Mouse (Mus musculus) heart, adult 18-20 months (tissue): Measurements from ENCODE around the gene Atp6v0d1. TPM values are rescaled to one million over a fixed set of nuclear protein-coding genes. Genes with fewer than 3 reads are reported as not detected.

Source experiments
- DNase-seq, 2 experiments: peaks; one replicate each; pipeline ENCODE4 v3.0.0; 2021 to 2022; ENCODE audit warnings: mixed read lengths in 1 of 2
- total RNA-seq, 2 experiments: library from RNA; stranded (reverse); gene quantifications; 2 replicates each; pipeline ENCODE4 v1.2.3; 2021

Atp6v0d1 gene
- total RNA-seq, 2 experiments from 2014 or later = 50.4 to 53.2 TPM

DNA sequence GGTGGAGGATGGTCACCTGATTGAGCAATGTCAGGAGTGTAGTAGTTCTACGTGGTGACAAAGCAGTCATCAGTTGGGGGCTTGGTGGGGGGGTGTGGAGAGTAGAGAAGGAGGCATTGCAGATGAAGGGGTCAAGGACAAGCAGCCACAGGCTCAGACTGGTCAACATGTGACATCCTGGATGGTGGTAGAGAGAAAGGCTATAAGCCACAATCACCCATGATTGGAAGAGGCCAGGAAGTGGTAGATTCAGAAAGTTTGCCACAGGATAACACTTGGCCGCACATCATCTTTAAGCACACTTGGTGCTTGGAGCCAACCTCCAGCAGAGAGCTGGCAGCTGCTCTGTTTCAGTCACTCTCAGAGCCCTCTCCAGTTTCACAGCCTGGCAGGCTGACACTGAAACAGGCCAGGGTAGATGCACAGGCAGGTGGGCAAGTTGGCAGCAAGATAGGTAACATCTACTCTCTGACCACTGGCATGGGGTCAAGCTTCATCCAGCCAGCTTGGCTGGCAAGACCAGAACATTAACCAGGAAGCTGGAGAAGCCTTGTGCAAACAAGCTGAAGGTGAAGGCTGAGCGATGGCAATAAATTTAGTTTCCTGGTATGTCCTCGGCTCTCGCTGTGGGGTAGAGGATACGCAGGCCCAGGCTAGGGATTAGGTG lies 28.7 kb downstream of the Atp6v0d1 start:
- DNase-seq = peak; percentile 27 to 63

DNA sequence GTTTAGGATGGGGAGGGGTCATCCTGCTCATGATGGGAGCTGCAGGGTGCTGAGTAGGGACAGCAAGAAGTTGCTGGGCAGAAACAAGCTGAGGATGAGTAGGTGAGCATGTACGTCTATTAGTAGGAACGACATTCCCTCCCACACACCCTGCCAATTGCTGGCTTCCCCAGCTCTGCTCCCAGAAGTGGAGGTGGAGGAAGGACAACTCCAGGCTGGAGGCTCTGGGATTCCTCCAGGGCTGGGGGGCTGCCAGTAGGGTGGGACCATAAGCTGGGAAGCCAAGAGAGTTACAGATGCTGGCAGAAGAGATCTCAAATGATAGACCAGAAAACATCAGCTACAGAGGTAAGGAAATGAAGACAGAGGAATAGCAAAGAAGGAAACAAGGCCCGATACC lies 29.3 kb downstream of the Atp6v0d1 start:
- DNase-seq = no peak

DNA sequence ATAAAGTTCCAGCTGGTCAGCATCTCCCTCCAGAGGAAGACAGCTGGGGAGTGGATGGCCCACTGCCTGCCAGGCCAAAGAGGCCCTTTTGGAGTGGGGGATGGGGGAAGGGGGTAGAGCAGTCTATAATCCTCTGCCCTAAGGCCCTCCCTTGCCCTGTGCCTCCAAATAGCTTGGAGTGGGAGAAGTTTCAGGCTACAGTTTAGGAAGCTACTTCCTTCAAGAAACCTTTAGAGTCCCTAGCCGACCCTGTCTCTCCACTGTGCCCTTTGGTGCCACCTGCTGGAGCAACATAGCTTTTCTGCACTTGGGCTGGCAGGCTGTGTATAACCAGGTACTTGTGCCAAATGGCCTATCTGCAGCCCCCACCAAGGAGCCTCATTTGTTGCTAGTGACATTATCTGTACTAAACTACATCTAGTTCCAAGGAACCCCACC lies 31.9 kb downstream of the Atp6v0d1 start:
- DNase-seq = peak; percentile 73 to 90

DNA sequence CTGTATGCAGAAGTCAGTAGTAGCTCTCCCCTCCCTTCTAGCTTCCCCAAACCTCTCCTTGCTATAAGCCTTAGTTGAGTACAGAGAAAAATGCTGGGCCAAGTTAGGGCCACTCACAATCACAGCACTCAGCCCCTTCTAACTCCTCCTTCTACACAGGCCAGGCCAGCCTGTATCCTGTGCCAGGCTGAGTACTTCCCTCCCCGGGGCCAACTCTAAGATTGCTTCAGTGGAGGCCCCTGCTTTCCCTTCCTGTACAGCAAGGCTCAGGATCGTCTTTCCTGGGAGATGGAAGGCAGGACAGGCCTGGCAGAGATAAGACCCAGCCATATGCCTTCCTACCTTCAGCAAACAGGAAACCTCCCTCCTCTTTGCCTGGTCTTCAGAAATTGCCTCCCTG lies 32.4 kb downstream of the Atp6v0d1 start:
- DNase-seq = peak; percentile 27 to 34

DNA sequence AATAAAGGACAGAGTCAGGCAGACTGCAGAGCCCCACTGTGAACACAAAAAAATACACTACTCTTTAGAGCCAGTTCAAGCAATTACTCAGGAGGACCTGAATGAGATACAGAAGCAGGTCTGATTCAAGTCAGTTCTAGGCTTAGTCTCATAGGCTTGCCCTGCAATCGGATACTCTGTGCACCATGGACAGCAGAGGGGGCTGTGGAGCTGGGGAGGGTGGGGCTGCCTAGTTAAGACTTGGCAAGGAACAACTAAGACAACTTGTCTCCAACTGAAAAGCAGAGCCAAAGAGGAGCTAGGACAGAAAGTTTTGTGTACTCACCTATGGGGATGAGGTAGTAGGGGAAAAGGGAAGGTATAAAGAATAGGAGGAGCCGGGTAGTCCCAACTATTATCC lies 34.1 kb downstream of the Atp6v0d1 start:
- DNase-seq = peak; percentile 55 to 86

DNA sequence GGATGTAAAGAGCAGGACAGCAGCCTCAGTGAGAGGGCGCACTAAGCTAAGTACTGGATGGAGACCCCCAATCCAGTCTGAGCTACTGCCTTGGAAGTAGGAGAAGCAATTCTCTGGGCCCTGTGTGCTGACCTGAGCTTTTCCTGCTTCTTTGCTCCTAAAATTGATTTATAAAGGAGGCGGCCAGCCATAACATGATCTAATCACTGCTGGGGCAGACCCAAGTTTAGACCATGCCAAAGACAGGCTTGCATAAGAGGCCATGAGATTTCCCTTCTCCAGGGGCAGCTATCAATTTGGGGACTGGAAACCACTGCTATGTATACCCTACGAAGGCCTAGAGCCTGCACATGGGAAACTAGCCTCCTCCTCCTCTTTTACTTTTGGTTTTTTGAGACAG lies 36.6 kb downstream of the Atp6v0d1 start:
- peak in 1 of 2 experiments; percentile 56 for DNase-seq

DNA sequence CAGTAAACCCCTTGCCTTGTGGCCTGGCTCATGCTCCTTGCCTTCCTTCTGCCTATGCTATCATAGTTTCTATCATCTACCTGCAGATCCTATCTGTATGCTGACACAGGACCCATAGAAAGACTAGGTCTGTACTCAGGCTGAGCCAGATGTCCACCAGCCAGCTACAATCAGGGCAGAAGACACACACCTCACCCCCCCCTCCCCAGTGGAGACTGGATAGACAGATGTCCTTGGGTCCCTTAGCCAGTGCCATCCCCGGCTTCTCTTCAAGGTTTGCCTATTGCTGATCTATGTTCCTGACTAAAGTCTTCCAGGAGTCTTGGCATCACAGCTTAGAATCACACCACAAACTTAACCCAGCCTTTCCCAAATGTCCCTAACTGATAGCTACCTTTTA lies 37.6 kb downstream of the Atp6v0d1 start:
- DNase-seq = no peak

DNA sequence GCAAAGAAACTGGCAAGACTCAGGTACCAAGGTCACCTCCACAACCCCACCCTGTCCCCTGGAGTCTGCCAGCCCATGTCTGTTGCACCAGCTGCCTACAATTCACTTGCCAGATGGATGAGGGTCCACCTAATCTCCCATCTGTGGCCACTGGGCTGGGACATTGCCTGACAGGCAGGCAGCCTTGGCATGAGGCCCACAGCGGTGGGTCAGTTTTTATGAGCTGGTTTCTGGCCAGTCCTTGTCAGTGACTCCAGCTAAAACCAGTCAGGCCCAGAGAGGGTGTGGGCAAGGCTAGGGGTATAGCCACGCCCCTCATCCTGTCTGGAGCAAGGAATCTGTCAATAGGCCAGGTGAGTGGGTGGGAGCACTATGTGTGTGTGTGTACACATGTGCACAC lies 38.7 kb downstream of the Atp6v0d1 start:
- DNase-seq = no peak

DNA sequence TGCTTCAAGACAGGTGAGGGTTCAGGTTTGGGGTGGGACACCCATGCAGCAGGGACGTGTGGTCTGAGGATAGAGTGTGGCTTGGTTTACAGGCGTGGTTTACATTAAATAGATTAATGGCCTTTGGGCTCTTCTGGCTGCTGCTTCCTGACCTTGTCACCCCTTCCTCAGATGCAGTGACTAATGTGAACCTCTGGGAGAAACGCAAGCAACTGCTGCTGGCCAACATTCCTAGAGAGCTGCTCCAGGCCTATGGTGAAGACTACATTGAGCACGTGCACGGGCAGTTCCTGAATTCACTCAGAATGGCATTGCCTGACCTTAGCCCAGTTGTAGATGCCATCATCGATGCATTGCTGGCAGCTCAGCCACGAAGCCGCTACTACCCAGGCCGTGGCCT lies 43.0 kb downstream of the Atp6v0d1 start:
- no peak for DNase-seq

DNA sequence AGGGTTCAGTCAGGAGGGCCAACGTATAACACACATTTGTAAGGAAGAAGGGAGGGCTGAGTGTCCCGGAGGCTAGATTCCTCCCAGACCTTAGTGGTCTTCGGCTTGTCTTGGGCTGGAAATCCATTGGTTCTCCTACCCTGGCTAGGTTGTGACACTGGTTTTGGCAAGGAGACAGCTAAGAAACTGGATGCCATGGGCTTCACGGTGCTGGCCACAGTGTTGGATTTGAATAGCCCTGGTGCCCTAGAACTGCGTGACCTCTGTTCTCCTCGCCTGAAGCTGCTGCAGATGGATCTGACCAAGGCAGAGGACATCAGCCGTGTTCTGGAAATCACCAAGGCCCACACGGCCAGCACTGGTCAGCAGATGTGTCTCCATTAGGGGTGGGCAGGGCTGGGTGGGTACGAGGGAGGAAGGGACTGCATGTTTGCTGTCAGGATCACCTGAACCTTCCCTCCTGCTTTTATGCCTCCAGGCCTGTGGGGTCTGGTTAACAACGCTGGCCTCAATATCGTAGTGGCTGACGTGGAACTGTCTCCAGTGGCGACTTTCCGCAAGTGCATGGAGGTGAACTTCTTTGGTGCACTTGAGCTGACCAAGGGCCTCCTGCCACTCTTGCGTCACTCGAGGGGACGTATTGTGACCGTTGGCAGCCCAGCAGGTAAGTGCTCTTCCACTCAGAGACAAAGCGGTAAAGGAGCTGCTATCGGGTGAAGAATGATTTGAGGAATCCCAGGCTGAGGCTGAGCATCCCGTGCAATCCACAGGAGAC lies 43.7 kb downstream of the Atp6v0d1 start:
- no peak for DNase-seq

DNA sequence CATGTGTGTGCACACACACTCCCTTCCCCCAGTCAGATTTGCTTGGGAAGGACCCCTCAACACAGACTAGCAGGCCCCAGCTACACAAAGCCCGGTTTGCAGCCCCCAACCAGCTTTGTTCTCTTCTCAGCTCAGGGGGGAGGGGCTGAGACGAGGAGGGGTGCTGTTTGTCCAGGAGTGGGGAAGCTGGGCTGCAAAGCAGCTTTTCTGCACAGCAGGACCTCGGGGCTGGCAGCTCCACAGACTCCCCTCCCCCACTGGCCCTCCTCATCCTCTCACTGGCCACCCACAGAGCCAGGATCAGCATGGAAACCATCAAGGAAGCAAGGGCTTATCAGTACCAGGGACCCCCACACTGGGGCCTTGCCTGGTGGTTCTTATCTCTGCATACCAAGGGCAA lies 44.8 kb downstream of the Atp6v0d1 start:
- DNase-seq = no peak

DNA sequence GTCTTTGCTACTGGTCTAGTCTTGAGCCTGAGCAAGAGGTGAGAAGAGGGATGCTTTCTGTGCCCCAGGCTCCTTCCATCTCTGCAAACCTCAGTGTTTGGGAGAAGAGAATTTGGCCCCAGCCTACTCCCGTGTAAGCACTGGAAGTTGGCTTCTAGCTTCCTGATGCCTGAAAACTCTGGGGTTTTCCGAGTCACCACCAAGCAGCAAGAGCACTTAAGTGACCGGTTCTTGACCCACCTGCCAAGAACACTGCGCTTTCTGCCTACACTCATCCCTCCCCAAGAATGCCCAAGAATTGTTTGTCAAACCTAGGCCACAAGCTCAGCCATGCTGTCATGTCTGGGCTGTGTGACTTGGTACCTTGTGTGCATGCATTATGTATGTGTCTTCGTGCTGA lies 45.3 kb downstream of the Atp6v0d1 start:
- DNase-seq = no peak

DNA sequence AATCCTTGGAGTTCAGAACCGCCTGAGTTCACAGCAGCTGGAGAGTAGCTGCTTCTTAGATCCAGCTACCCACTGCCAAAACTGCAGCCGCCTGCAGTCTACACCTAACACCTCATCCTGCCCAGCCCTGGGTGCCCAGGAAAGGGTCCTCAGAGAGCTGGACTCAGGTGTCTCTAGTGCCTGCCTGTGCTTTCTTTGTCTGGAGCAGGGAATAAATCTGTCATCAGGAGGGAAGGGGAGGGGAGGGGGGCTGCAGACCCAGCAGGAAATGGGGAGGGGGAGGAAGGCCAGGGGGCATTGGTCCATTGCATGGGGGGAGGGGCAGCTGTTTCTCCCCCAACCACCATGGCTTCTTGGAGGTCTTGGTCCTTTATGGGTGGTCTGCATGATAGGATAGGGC lies 46.3 kb downstream of the Atp6v0d1 start:
- DNase-seq = no peak

DNA sequence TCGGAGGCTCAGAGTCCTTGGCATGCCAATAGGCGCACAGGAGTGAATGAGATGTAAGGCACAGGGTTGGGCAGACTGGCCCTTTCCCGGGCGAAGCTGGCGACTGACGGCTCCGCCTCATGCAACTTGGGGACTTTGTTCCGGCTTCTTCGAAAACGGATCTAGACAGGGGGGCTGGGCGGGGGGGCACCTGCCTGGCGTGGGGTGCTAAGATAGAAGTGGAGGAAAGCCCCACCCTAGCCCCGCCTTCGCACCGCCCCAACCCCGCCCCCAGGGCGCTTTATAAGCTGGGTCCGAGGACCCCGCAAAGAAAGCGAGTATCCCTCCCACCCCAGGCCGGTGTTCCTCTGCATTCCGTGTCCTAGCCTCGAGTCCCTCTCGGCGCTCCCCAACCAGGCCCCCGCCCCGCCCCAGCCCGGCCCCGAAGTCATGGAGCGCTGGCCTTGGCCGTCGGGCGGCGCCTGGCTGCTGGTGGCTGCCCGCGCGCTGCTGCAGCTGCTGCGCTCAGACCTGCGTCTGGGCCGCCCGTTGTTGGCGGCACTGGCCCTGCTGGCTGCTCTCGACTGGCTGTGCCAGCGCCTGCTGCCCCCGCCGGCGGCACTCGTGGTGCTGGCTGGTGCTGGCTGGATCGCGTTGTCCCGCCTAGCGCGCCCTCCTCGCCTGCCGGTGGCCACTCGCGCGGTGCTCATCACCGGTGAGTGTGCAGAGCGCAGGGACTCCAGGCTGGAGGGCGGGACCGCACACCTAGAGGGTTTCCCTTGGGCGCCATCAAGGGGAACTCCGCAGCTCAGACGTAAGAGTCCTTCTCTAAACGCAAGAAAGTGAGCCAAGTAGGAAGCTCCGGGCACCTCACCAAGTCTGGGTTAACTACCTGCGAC lies 47.2 kb downstream of the Atp6v0d1 start, which contains the start of gene Hsd11b2:
Hsd11b2 (plus strand) TSS at position 320 of the 878 bp plus-strand sequence.
- DNase-seq = peak; percentile 38 to 52

DNA sequence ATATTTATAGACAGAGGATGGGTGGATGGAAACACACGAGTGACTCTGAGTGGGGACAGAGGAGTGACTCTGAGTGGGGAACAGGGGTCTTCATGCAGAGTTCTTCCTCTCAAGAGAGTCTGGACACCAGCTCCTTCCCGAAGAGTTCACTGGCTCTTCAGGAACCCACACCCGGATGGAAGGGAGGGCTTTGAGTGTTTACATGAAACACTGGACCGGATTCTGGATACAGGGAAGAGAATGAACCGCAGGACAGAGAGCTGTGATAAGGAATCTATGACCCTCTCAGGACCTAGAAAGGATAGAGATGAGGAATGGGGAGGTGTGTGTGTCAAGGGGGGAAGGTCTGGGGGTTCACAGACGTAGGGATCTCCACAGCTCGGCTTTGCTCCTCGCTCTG lies 48.5 kb downstream of the Atp6v0d1 start:
- peak in 1 of 2 experiments; percentile 22 for DNase-seq

DNA sequence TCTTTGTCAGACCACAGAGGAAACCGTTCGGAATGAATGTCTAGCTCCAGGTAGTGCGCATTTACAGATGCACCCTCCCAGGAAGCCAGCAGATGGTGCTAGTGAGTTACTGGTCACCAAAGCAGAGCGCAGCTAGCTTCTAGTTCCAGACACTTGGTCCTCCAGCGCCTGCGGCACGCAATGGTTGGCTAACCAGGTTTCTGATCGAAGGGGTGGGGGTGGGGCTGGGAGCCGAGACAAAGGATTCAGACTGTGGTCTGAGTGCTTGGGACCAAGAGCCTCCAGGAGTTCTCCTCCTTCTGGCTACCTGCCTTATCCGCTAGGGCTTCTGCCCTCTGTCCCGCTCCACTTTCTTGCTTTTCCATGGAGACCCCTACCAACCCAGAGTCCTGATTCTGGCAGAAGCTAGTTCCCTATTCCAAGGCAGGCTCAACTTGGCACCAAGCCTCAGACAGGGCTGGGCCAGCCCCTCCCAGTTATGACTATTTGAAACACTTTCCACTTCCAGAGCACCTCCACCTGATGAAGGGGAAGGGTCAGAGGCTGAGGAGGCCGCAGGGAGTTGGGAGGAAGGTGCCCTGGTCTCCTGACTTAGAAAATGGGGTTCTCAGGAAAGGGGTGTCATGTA lies 49.7 kb downstream of the Atp6v0d1 start:
- peak; percentile 77 to 87 for DNase-seq

DNA sequence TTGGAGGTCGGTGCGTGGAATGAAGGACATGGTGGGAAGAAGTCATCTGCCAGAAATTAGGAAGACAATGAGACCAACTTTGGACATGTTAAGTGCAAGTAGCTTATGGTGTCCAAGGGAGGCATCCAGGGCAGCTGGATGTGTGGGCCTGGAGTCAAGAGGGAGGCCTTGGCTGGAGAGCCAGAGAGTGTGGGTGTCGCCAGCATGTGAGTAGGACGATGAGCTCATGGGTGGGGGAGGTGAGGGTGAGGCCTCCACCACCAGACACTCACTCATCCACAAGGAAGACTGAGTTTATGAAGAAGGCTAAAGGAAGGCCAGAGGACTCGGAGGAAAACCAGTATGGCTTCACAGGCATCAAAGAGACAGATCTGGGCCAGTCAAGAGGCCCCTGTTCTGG lies 51.2 kb downstream of the Atp6v0d1 start:
- peak; percentile 60 to 71 for DNase-seq

DNA sequence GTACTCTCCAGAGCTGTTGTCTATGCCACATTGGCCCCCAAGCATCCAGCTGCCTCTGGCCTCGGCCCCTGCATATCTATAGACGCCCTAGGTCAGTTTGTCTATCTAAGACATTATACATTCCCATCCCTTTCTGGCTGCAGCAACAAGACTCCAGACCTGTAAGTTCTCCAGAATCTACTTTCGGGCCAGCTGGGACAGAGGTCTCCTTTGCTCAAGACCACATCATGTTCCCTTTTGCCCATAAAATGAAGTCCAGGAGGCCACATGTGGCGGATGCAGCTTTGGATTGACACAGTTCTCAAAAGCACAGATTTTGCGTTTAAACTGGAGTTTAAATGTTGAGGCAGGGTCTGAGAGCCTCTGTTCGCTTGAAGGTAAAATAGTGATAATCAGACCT lies 51.7 kb downstream of the Atp6v0d1 start:
- no peak for DNase-seq

DNA sequence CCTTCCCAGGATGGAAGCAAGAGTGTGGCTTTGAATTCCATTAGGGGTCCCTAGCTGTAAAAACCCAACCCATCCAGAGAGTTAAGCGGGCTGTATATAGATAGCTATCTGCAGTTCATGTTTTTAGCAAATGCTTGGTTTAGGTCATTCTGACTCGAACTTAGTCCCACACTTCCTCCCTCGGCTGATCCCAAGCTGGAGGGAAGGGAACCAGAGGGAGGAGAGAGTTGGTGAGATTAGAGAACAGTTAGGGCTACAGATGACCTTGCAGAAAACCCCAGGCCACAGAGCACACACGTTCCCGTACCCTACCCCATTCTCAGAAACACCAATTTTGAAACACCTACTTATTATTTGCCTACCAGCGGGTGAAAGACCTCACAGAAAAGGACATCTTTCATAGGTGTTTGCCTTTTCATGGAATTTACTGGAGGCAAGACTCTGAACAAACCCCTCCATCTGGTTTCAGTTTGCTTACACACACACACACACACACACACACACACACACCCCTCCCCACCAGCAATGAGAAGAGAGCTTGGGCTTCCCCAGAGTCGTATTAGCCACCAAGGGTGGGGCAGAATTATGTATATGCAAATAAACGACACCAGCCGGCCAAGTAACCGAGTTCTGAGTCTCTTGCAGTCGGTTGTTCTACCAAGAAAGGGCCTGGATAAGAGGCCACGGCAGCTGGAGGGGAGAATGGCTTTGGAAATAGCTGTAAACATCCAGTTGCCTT lies 55.7 kb downstream of the Atp6v0d1 start:
- DNase-seq = no peak

DNA sequence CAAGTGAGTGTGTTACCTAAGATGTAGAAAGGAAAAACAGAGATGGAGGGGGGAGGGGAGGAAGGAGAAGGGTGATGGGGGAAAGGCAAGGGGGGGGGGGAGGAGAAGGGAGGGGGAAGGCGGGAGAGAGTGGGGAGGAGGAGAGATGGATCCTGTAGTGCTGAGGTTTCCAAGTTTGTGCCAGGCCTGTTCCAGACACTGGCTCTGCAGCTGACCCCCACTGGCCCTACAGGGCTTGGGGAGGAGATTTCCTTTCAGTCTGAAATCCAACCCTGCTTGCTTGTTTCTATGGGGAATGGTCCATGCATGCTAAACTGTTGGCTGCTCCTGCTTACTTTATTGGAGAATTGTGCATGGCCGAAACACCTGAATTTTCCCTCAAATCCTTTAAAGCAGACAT lies 57.1 kb downstream of the Atp6v0d1 start:
- DNase-seq = no peak

DNA sequence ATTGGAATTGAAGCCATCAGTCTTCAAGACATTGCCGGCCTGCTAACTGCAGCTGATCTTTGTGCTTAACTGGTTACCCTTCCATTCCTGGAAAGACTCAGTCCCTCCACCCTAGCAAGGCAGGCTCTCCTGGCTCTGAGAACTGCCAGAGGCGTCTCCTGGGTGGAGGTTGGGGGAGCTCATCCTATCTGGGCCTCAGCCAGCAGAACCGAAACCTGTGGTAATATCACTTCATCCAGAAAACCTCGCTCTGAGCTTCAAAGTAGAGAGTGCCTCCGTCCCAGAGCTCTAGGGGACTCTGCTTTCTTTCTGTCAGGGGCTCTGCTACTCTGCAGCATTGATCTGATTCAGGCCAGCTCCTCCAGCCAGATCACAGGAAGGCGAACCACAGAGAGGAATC lies 58.9 kb downstream of the Atp6v0d1 start:
- no peak for DNase-seq
